Mouse (Mus musculus): ENCODE data around the gene Rnf5. TPM values are rescaled to one million over a fixed set of nuclear protein-coding genes. Genes with fewer than 3 reads are reported as not detected.
A peak's percentile ranks its signal among the peaks of the same experiment; 100 is the strongest.

Gene Rnf5
- polyA plus RNA-seq, 1 experiment from 2014 or later, result 197 TPM

GRCm38 (mm10) chr17:34613054-34613645 is 9.7 kb upstream of the Rnf5 start:
- Histone ChIP-seq H3K36me3 (ENCODE audit: control insufficient read depth, insufficient read depth, low read length) (peaks cover 9% of the 10 kb centered on the region; the same call in 1 of the 2 replicates), H3K4me3 (ENCODE audit: low read length) (no peak overlapping the region), H3K27me3 (replicated peaks; ENCODE audit: control insufficient read depth, insufficient read depth, low read length) (no peaks in the 10 kb centered on the region), H3K9me3 (ENCODE audit: control insufficient read depth, low read length) (no peaks in the 10 kb centered on the region), H3K9ac (ENCODE audit: low read depth, low read length) (no peak overlapping the region), H3K27ac (ENCODE audit: low read length) (no peak overlapping the region), H3K4me1 (ENCODE audit: control insufficient read depth, insufficient read depth, low read length) (peaks cover 8% of the 10 kb centered on the region; the same call in 1 of the 2 replicates), H3K4me2 (ENCODE audit: low read depth, low read length) (no peak overlapping the region)
- no peak for ATAC-seq
- 85% methylated on average over 11 of the region's 11 CpGs for WGBS

GRCm38 (mm10) chr17:34611050-34611449 is 7.6 kb upstream of the Rnf5 start:
- 91% methylated on average over 8 of the region's 8 CpGs for WGBS
- H3K9ac ChIP-seq (ENCODE audit: low read depth, low read length), result no peak overlapping the region
- H3K9me3 ChIP-seq (ENCODE audit: control insufficient read depth, low read length), result no peaks in the 10 kb centered on the region
- no peak overlapping the region for H3K4me2 ChIP-seq (ENCODE audit: low read depth, low read length)
- H3K27me3 ChIP-seq (replicated peaks; ENCODE audit: control insufficient read depth, insufficient read depth, low read length), result no peaks in the 10 kb centered on the region
- H3K4me3 ChIP-seq (ENCODE audit: low read length), result no peak overlapping the region
- H3K36me3 ChIP-seq (ENCODE audit: control insufficient read depth, insufficient read depth, low read length), result peaks cover 9% of the 10 kb centered on the region; the same call in 1 of the 2 replicates
- H3K4me1 ChIP-seq (ENCODE audit: control insufficient read depth, insufficient read depth, low read length), result peaks cover 23% of the 10 kb centered on the region
- no peak overlapping the region for H3K27ac ChIP-seq (ENCODE audit: low read length)
- no peak for ATAC-seq

- H3K36me3 ChIP-seq (ENCODE audit: control insufficient read depth, insufficient read depth, low read length), result peaks cover 8% of the 10 kb centered on the region; the same call in 1 of the 2 replicates
- no peak overlapping the region for H3K27ac ChIP-seq (ENCODE audit: low read length)
- ATAC-seq, result no peak
- peaks cover 30% of the 10 kb centered on the region for H3K4me1 ChIP-seq (ENCODE audit: control insufficient read depth, insufficient read depth, low read length)
- H3K9me3 ChIP-seq (ENCODE audit: control insufficient read depth, low read length), result no peaks in the 10 kb centered on the region
- no peak overlapping the region for H3K4me3 ChIP-seq (ENCODE audit: low read length)
- 81% methylated on average over 7 of the region's 7 CpGs for WGBS
- H3K9ac ChIP-seq (ENCODE audit: low read depth, low read length), result 0 out of 2 replicates have a peak overlapping the region, but pooled peaks have one; percentile 18
- H3K4me2 ChIP-seq (ENCODE audit: low read depth, low read length), result no peak overlapping the region
- no peaks in the 10 kb centered on the region for H3K27me3 ChIP-seq (replicated peaks; ENCODE audit: control insufficient read depth, insufficient read depth, low read length)
Measured at GRCm38 (mm10) chr17:34607997-34608396, 4.5 kb upstream of the Rnf5 start.

- Histone ChIP-seq H3K36me3 (ENCODE audit: control insufficient read depth, insufficient read depth, low read length) (0 out of 2 replicates have a peak, but pooled peaks cover 4% of the 10 kb centered on the region), H3K27me3 (replicated peaks; ENCODE audit: control insufficient read depth, insufficient read depth, low read length) (no peaks in the 10 kb centered on the region), H3K9me3 (ENCODE audit: control insufficient read depth, low read length) (no peaks in the 10 kb centered on the region), H3K27ac (ENCODE audit: low read length) (peak overlapping the region; percentile 89), H3K4me3 (ENCODE audit: low read length) (peak overlapping the region; percentile 89), H3K4me2 (ENCODE audit: low read depth, low read length) (peak overlapping the region; percentile 89), H3K4me1 (ENCODE audit: control insufficient read depth, insufficient read depth, low read length) (peaks cover 39% of the 10 kb centered on the region), H3K9ac (ENCODE audit: low read depth, low read length) (peak overlapping the region; percentile 99)
- WGBS, result 10% methylated on average over 31 of the region's 32 CpGs
- ATAC-seq, result no peak
Measured at GRCm38 (mm10) chr17:34606186-34607039, 2.9 kb upstream of the Rnf5 start.

- H3K27ac ChIP-seq (ENCODE audit: low read length), result peak overlapping the region; percentile 92
- H3K27me3 ChIP-seq (replicated peaks; ENCODE audit: control insufficient read depth, insufficient read depth, low read length), result no peaks in the 10 kb centered on the region
- peak overlapping the region; percentile 99 for H3K9ac ChIP-seq (ENCODE audit: low read depth, low read length)
- H3K9me3 ChIP-seq (ENCODE audit: control insufficient read depth, low read length), result no peaks in the 10 kb centered on the region
- 1% methylated on average over 27 of the region's 30 CpGs for WGBS
- peak overlapping the region; percentile 89 for H3K4me2 ChIP-seq (ENCODE audit: low read depth, low read length)
- peaks cover 6% of the 10 kb centered on the region; the same call in 1 of the 2 replicates for H3K36me3 ChIP-seq (ENCODE audit: control insufficient read depth, insufficient read depth, low read length)
- ATAC-seq, result peak; percentile 44
- H3K4me1 ChIP-seq (ENCODE audit: control insufficient read depth, insufficient read depth, low read length), result peaks cover 39% of the 10 kb centered on the region
- H3K4me3 ChIP-seq (ENCODE audit: low read length), result peak overlapping the region; percentile 89
Measured at GRCm38 (mm10) chr17:34605609-34606008, 2.1 kb upstream of the Rnf5 start.

- peak overlapping the region; percentile 89 for H3K4me3 ChIP-seq (ENCODE audit: low read length)
- no peak for ATAC-seq
- H3K27me3 ChIP-seq (replicated peaks; ENCODE audit: control insufficient read depth, insufficient read depth, low read length), result no peaks in the 10 kb centered on the region
- WGBS, result 9% methylated on average over 24 of the region's 24 CpGs
- H3K4me2 ChIP-seq (ENCODE audit: low read depth, low read length), result peak overlapping the region; percentile 68
- H3K9me3 ChIP-seq (ENCODE audit: control insufficient read depth, low read length), result no peaks in the 10 kb centered on the region
- peaks cover 7% of the 10 kb centered on the region for H3K36me3 ChIP-seq (ENCODE audit: control insufficient read depth, insufficient read depth, low read length)
- H3K4me1 ChIP-seq (ENCODE audit: control insufficient read depth, insufficient read depth, low read length), result peaks cover 39% of the 10 kb centered on the region
- peak overlapping the region; percentile 99 for H3K9ac ChIP-seq (ENCODE audit: low read depth, low read length)
- peak overlapping the region; percentile 92 for H3K27ac ChIP-seq (ENCODE audit: low read length)
Measured at GRCm38 (mm10) chr17:34604511-34605237, 1.2 kb upstream of the Rnf5 start.

GRCm38 (mm10) chr17:34604061-34604508 is 595 bp upstream of the Rnf5 start, which contains the start of gene Agpat1:
TSS of gene Agpat1 (plus strand) at chr17:34604262.
- Histone ChIP-seq H3K9me3 (ENCODE audit: control insufficient read depth, low read length) (no peaks in the 10 kb centered on the region), H3K9ac (ENCODE audit: low read depth, low read length) (peak within 1 kb of the TSS; percentile 99), H3K4me1 (ENCODE audit: control insufficient read depth, insufficient read depth, low read length) (peaks cover 39% of the 10 kb centered on the region), H3K4me2 (ENCODE audit: low read depth, low read length) (peak within 1 kb of the TSS; percentile 68), H3K4me3 (ENCODE audit: low read length) (peak within 1 kb of the TSS; percentile 89), H3K27me3 (replicated peaks; ENCODE audit: control insufficient read depth, insufficient read depth, low read length) (no peaks in the 10 kb centered on the region), H3K36me3 (ENCODE audit: control insufficient read depth, insufficient read depth, low read length) (peaks cover 7% of the 10 kb centered on the region), H3K27ac (ENCODE audit: low read length) (peak within 1 kb of the TSS; percentile 92)
- 0% methylated on average over 35 of the region's 35 CpGs for WGBS
- ATAC-seq, result peak; percentile 92

- H3K4me3 ChIP-seq (ENCODE audit: low read length), result no peak overlapping the region
- no peak overlapping the region for H3K9ac ChIP-seq (ENCODE audit: low read depth, low read length)
- 88% methylated on average over 12 of the region's 12 CpGs for WGBS
- H3K9me3 ChIP-seq (ENCODE audit: control insufficient read depth, low read length), result no peaks in the 10 kb centered on the region
- no peak for ATAC-seq
- H3K4me2 ChIP-seq (ENCODE audit: low read depth, low read length), result peak overlapping the region; percentile 66; the same call in 1 of the 2 replicates
- H3K27me3 ChIP-seq (replicated peaks; ENCODE audit: control insufficient read depth, insufficient read depth, low read length), result no peaks in the 10 kb centered on the region
- H3K27ac ChIP-seq (ENCODE audit: low read length), result no peak overlapping the region
- H3K4me1 ChIP-seq (ENCODE audit: control insufficient read depth, insufficient read depth, low read length), result peaks cover 33% of the 10 kb centered on the region
- H3K36me3 ChIP-seq (ENCODE audit: control insufficient read depth, insufficient read depth, low read length), result peaks cover 7% of the 10 kb centered on the region
Measured at GRCm38 (mm10) chr17:34601796-34602195, 1.7 kb downstream of the Rnf5 start.

GRCm38 (mm10) chr17:34599891-34600290 is 3.6 kb downstream of the Rnf5 start:
- ATAC-seq, result no peak
- no peak overlapping the region for H3K4me2 ChIP-seq (ENCODE audit: low read depth, low read length)
- H3K27ac ChIP-seq (ENCODE audit: low read length), result no peak overlapping the region
- no peak overlapping the region for H3K4me3 ChIP-seq (ENCODE audit: low read length)
- H3K27me3 ChIP-seq (replicated peaks; ENCODE audit: control insufficient read depth, insufficient read depth, low read length), result no peaks in the 10 kb centered on the region
- no peaks in the 10 kb centered on the region for H3K9me3 ChIP-seq (ENCODE audit: control insufficient read depth, low read length)
- 77% methylated on average over 9 of the region's 9 CpGs for whole genome bisulfite sequencing
- H3K9ac ChIP-seq (ENCODE audit: low read depth, low read length), result peak overlapping the region; percentile 10; the same call in 1 of the 2 replicates
- H3K4me1 ChIP-seq (ENCODE audit: control insufficient read depth, insufficient read depth, low read length), result peaks cover 27% of the 10 kb centered on the region
- H3K36me3 ChIP-seq (ENCODE audit: control insufficient read depth, insufficient read depth, low read length), result peaks cover 16% of the 10 kb centered on the region
